Mouse (Mus musculus) embryonic facial prominence, embryonic 10.5 days (tissue): ENCODE results near the gene Usp5. TPM values are rescaled to one million over a fixed set of nuclear protein-coding genes. Genes with fewer than 3 reads are reported as not detected.

Source experiments
- DNase-seq: peaks from one replicate; pipeline ENCODE4 v3.0.0-alpha.2; 2017; ENCODE audit warnings: low spot score
- H3K27ac ChIP-seq: fragments of 300-500 bp; sonication (generic); replicated peaks from 2 replicates; pipeline ENCODE4 v1.5.1; 2016; ENCODE audit warnings: mild to moderate bottlenecking
- H3K27me3 ChIP-seq: fragments of 300-500 bp; sonication (generic); replicated peaks from 2 replicates; pipeline ENCODE4 v1.6.1; 2016; ENCODE audit warnings: low read depth, mild to moderate bottlenecking; ENCODE audit not compliant: poor library complexity, severe bottlenecking
- H3K36me3 ChIP-seq: fragments of 300-500 bp; sonication (generic); replicated peaks from 2 replicates; pipeline ENCODE4 v1.6.1; 2016; ENCODE audit warnings: mild to moderate bottlenecking, moderate library complexity
- H3K4me1 ChIP-seq: fragments of 300-500 bp; sonication (generic); 2 replicates; pipeline ENCODE4 v1.6.1; 2016
- H3K4me3 ChIP-seq: fragments of 300-500 bp; sonication (generic); 2 replicates; pipeline ENCODE4 v1.5.1; 2016; ENCODE audit warnings: mild to moderate bottlenecking, moderate library complexity
- H3K9me3 ChIP-seq: fragments of 300-500 bp; sonication (generic); 2 replicates; pipeline ENCODE4 v1.6.1; 2016; ENCODE audit warnings: mild to moderate bottlenecking
- WGBS: fragments of 180-500 bp; shearing (Covaris S2); methylation state at CpG from one replicate; pipeline ENCODE4 v1.1.7; 2016; 5-methylcytosine and 5-hydroxymethylcytosine counted together
- polyA plus RNA-seq: library from polyadenylated mRNA; unstranded; fragments of >200 nt; fragmentation: Nextera tagmentation; extraction: Ambion mirVana; gene quantifications from 2 replicates; pipeline ENCODE4 v1.2.1, GENCODE M21; 2016

Usp5 gene
- polyA plus RNA-seq, 1 experiment from 2014 or later: 191 TPM

DNA sequence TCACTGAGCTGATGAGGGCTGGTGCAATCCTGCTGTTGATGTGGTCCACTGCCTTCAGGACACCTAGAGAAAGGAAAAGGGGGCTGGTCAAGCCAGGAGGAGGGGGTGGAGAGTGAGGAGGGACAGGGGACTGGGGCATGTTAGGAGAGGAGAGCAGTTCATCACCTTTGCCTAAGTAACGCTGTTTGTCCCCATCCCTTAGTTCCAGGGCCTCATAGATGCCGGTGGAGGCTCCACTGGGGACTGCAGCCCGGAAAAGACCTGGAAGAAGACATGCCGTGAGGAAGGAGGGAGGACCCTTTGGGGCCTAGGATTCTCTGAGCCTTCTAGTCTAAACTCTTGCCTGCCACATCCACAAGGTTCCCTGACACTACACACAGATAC lies 61.8 kb downstream of the Usp5 start:
- 25% methylated on average over 4 of the region's 4 CpGs for WGBS
- H3K27me3 ChIP-seq: peaks cover 86% of the 10 kb centered on the region
- peak overlapping the region; percentile 11; the same call in 1 of the 2 replicates for H3K4me3 ChIP-seq
- H3K4me1 ChIP-seq: peaks cover 33% of the 10 kb centered on the region
- peak overlapping the region; percentile 40 for H3K27ac ChIP-seq
- no peaks in the 10 kb centered on the region for H3K36me3 ChIP-seq
- no peak for DNase-seq
- no peaks in the 10 kb centered on the region for H3K9me3 ChIP-seq

DNA sequence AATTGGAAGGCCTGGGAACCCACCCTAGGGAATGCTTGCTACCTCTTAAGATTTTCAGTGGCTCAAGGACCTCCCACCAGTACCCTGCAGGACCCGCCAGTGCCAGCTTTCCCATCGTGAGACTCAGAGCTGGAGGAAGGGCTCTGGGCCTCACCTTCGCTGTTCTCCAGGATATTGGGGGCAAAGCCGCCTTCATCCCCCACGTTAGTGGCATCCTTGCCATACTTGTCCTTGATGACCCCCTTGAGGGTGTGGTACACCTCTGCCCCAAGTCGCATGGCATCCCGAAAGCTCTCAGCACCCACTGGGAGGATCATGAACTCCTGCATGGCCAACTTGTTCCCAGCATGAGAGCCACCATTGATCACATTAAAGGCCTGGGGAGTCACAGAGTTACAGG lies 63.3 kb downstream of the Usp5 start:
- WGBS: 81% methylated on average over 7 of the region's 7 CpGs
- Histone ChIP-seq H3K27ac (no peak overlapping the region), H3K4me1 (peaks cover 33% of the 10 kb centered on the region), H3K4me3 (no peak overlapping the region), H3K36me3 (no peaks in the 10 kb centered on the region), H3K9me3 (no peaks in the 10 kb centered on the region), H3K27me3 (peaks cover 80% of the 10 kb centered on the region)
- no peak for DNase-seq

Other genes with a start within 250 kb of the Usp5 start
- not detected in 2 replicates for gene C1s2, start 193.4 kb downstream of the Usp5 start, polyA plus RNA-seq
- 41.4 and 46.6 TPM in 2 replicates for gene Lpcat3, start 166.5 kb downstream of the Usp5 start, polyA plus RNA-seq
- 233 and 257 TPM in 2 replicates for gene Emg1, start 117.3 kb downstream of the Usp5 start, polyA plus RNA-seq
- gene Phb2, start 117.1 kb downstream of the Usp5 start, polyA plus RNA-seq: 473 and 496 TPM in 2 replicates
- 9.3 and 10.4 TPM in 2 replicates for gene Ptpn6, start 90.8 kb downstream of the Usp5 start, polyA plus RNA-seq
- gene Grcc10, start 88.1 kb downstream of the Usp5 start, polyA plus RNA-seq: 425 and 454 TPM in 2 replicates
- not detected in 2 replicates for gene Gm45234, start 73.5 kb downstream of the Usp5 start, polyA plus RNA-seq
- gene Atn1, start 73.0 kb downstream of the Usp5 start, polyA plus RNA-seq: 12.6 and 15.2 TPM in 2 replicates
- gene Eno2, start 59.8 kb downstream of the Usp5 start, polyA plus RNA-seq: 2.3 and 2.4 TPM in 2 replicates
- 0.50 and 0.74 TPM in 2 replicates for gene Lrrc23, start 49.8 kb downstream of the Usp5 start, polyA plus RNA-seq
- 7.1 and 8.3 TPM in 2 replicates for gene Spsb2, start 20.8 kb downstream of the Usp5 start, polyA plus RNA-seq
- gene Tpi1, start 15.2 kb downstream of the Usp5 start, polyA plus RNA-seq: 829 and 899 TPM in 2 replicates
- gene Cdca3, start 63 bp upstream of the Usp5 start, polyA plus RNA-seq: 225 and 238 TPM in 2 replicates
- gene Gnb3, start 10.8 kb upstream of the Usp5 start, polyA plus RNA-seq: 0.60 and 0.97 TPM in 2 replicates
- 12.2 and 17.0 TPM in 2 replicates for gene P3h3, start 28.3 kb upstream of the Usp5 start, polyA plus RNA-seq
- 1.3 and 1.4 TPM in 2 replicates for gene Gpr162, start 34.5 kb upstream of the Usp5 start, polyA plus RNA-seq
- gene Cd4, start 58.7 kb upstream of the Usp5 start, polyA plus RNA-seq: not detected in 2 replicates
- 1.2 and 1.6 TPM in 2 replicates for gene Lag3, start 82.2 kb upstream of the Usp5 start, polyA plus RNA-seq
- gene Ptms, start 90.6 kb upstream of the Usp5 start, polyA plus RNA-seq: 203 and 213 TPM in 2 replicates
- 390 and 408 TPM in 2 replicates for gene Mlf2, start 101.9 kb upstream of the Usp5 start, polyA plus RNA-seq
- 137 and 146 TPM in 2 replicates for gene Cops7a, start 136.1 kb upstream of the Usp5 start, polyA plus RNA-seq
- gene Pianp, start 167.2 kb upstream of the Usp5 start, polyA plus RNA-seq: 0.82 and 1.1 TPM in 2 replicates
- gene Zfp384, start 179.7 kb upstream of the Usp5 start, polyA plus RNA-seq: 9.4 and 11.0 TPM in 2 replicates
- 125 and 137 TPM in 2 replicates for gene Ing4, start 210.3 kb upstream of the Usp5 start, polyA plus RNA-seq
- gene Acrbp, start 220.2 kb upstream of the Usp5 start, polyA plus RNA-seq: 15.9 and 17.8 TPM in 2 replicates
- gene Lpar5, start 238.4 kb upstream of the Usp5 start, polyA plus RNA-seq: 0.10 and 0.21 TPM in 2 replicates